Mouse (Mus musculus) CH12.LX (cell line): ENCODE data around the gene Mettl1. TPM values are rescaled to one million over a fixed set of nuclear protein-coding genes. Genes with fewer than 3 reads are reported as not detected.

Source experiments
- DNase-seq: peaks from one replicate; pipeline ENCODE4 v3.0.0-alpha.2; 2013; ENCODE audit errors: extremely low read depth
- H3K27ac ChIP-seq: 2 replicates; pipeline ENCODE4 v1.5.1; 2012; ENCODE audit warnings: low read depth, mild to moderate bottlenecking, control low read depth, moderate library complexity; ENCODE audit not compliant: insufficient read depth
- H3K27me3 ChIP-seq: replicated peaks from 2 replicates; pipeline ENCODE3; 2012; ENCODE audit warnings: inconsistent platforms
- H3K36me3 ChIP-seq, 2 experiments: replicated peaks in 1 of 2; 2 replicates each; pipeline versions ENCODE3 to v1.6.1; 2012; ENCODE audit warnings: inconsistent platforms in 1 of 2, low read length in 1 of 2, mild to moderate bottlenecking in 1 of 2, mixed read lengths in 1 of 2, moderate library complexity in 1 of 2; ENCODE audit not compliant: control insufficient read depth in 1 of 2, insufficient read depth in 1 of 2
- H3K4me1 ChIP-seq, 2 experiments: 2 replicates each; pipeline ENCODE4 v1.6.1; 2012; ENCODE audit warnings: inconsistent platforms in 1 of 2, moderate library complexity in 1 of 2; ENCODE audit not compliant: insufficient read depth in 2 of 2, control insufficient read depth in 1 of 2
- H3K4me2 ChIP-seq: 2 replicates; pipeline ENCODE4 v1.6.1; 2012; ENCODE audit warnings: low read depth, mild to moderate bottlenecking, control low read depth; ENCODE audit not compliant: poor library complexity, insufficient read depth, severe bottlenecking
- H3K4me3 ChIP-seq, 3 experiments: fragments of 150-350 bp in 1 of 3; sonication (generic) in 1 of 3; replicated peaks in 1 of 3; 2 replicates each; pipeline versions ENCODE3 to v1.5.1; 2011 to 2012; ENCODE audit warnings: low read depth in 2 of 3, low read length in 2 of 3, mild to moderate bottlenecking in 2 of 3, moderate library complexity in 2 of 3, control low read depth in 1 of 3, improper control_type of control experiment in 1 of 3, inconsistent platforms in 1 of 3, mixed read lengths in 1 of 3; ENCODE audit not compliant: poor library complexity in 1 of 3
- H3K79me2 ChIP-seq: replicated peaks from 2 replicates; pipeline ENCODE4 v1.6.1; 2012; ENCODE audit warnings: mild to moderate bottlenecking, moderate library complexity; ENCODE audit not compliant: control insufficient read depth, poor library complexity, insufficient read depth, severe bottlenecking; ENCODE audit errors: extremely low read depth
- H3K9ac ChIP-seq: 2 replicates; pipeline ENCODE4 v1.6.1; 2012; ENCODE audit warnings: low read depth, mild to moderate bottlenecking, control low read depth, moderate library complexity; ENCODE audit not compliant: insufficient read depth
- H3K9me3 ChIP-seq: replicated peaks from 2 replicates; pipeline ENCODE3; 2012; ENCODE audit warnings: low read length, inconsistent platforms, mixed read lengths
- BHLHE40 ChIP-seq: IDR thresholded peaks from 2 replicates; pipeline ENCODE4 v1.6.1; 2011; ENCODE audit warnings: mild to moderate bottlenecking, low read depth, low read length, improper control_type of control experiment
- CHD1 ChIP-seq: IDR thresholded peaks from 2 replicates; pipeline ENCODE4 v1.6.1; 2012; ENCODE audit warnings: low read depth, low read length, improper control_type of control experiment, inconsistent platforms
- CTCF ChIP-seq, 2 experiments: IDR thresholded peaks in 1 of 2; conservative IDR thresholded peaks in 1 of 2; 2 replicates each; pipeline ENCODE4 v1.5.1; 2011 to 2012; ENCODE audit warnings: low read depth in 2 of 2, low read length in 2 of 2, improper control_type of control experiment in 1 of 2, inconsistent platforms in 1 of 2, mild to moderate bottlenecking in 1 of 2, moderate library complexity in 1 of 2
- E2F4 ChIP-seq: IDR thresholded peaks from 2 replicates; pipeline ENCODE4 v1.6.1; 2011; ENCODE audit warnings: low read depth, low read length, improper control_type of control experiment; ENCODE audit not compliant: insufficient replicate concordance
- EP300 ChIP-seq: IDR thresholded peaks from 2 replicates; pipeline ENCODE4 v1.6.1; 2011; ENCODE audit warnings: low read length, improper control_type of control experiment
- GABPA ChIP-seq: IDR thresholded peaks from 2 replicates; pipeline ENCODE4 v1.6.1; 2012; ENCODE audit warnings: low read depth, low read length, improper control_type of control experiment, inconsistent platforms; ENCODE audit not compliant: insufficient replicate concordance
- IRF4 ChIP-seq: IDR thresholded peaks from 2 replicates; pipeline ENCODE4 v1.6.1; 2014; ENCODE audit warnings: low read depth, mild to moderate bottlenecking, inconsistent platforms, low read length, improper control_type of control experiment
- KAT2A ChIP-seq: IDR thresholded peaks from 2 replicates; pipeline ENCODE4 v1.6.1; 2012; ENCODE audit warnings: low read length, improper control_type of control experiment, inconsistent platforms; ENCODE audit not compliant: insufficient replicate concordance
- MAFK ChIP-seq: IDR thresholded peaks from 2 replicates; pipeline ENCODE4 v1.6.1; 2011; ENCODE audit warnings: low read length, improper control_type of control experiment; ENCODE audit not compliant: insufficient replicate concordance
- MAX ChIP-seq: IDR thresholded peaks from 2 replicates; pipeline ENCODE4 v1.6.1; 2011; ENCODE audit warnings: low read length, improper control_type of control experiment
- MAZ ChIP-seq: IDR thresholded peaks from 2 replicates; pipeline ENCODE4 v1.6.1; 2012; ENCODE audit warnings: low read depth, mild to moderate bottlenecking, inconsistent platforms, low read length, improper control_type of control experiment, moderate library complexity
- MEF2A ChIP-seq: IDR thresholded peaks from 2 replicates; pipeline ENCODE4 v1.6.1; 2014; ENCODE audit warnings: low read depth, mild to moderate bottlenecking, inconsistent platforms, low read length, improper control_type of control experiment, borderline replicate concordance
- MXI1 ChIP-seq: IDR thresholded peaks from 2 replicates; pipeline ENCODE4 v1.6.1; 2011; ENCODE audit warnings: mild to moderate bottlenecking, low read depth, low read length, improper control_type of control experiment
- MYC ChIP-seq: IDR thresholded peaks from 2 replicates; pipeline ENCODE4 v1.6.1; 2011; ENCODE audit warnings: low read depth, mild to moderate bottlenecking, improper control_type of control experiment, low read length
- NRF1 ChIP-seq: IDR thresholded peaks from 2 replicates; pipeline ENCODE4 v1.6.1; 2014; ENCODE audit warnings: low read depth, mild to moderate bottlenecking, inconsistent platforms, low read length, improper control_type of control experiment, moderate library complexity
- PAX5 ChIP-seq: IDR thresholded peaks from 2 replicates; pipeline ENCODE4 v1.6.1; 2012; ENCODE audit warnings: low read length, inconsistent platforms, mixed read lengths
- POLR2AphosphoS2 ChIP-seq: IDR thresholded peaks from 2 replicates; pipeline ENCODE4 v1.6.1; 2011; ENCODE audit warnings: low read depth, low read length, improper control_type of control experiment
- SMC3 ChIP-seq: IDR thresholded peaks from 2 replicates; pipeline ENCODE4 v1.6.1; 2011; ENCODE audit warnings: low read depth, low read length, improper control_type of control experiment
- TBP ChIP-seq: conservative IDR thresholded peaks from 2 replicates; pipeline ENCODE4 v1.6.1; 2011; ENCODE audit warnings: low read depth, low read length, improper control_type of control experiment
- TCF12 ChIP-seq: IDR thresholded peaks from 2 replicates; pipeline ENCODE4 v1.6.1; 2014; ENCODE audit warnings: low read depth, mild to moderate bottlenecking, inconsistent platforms, low read length, improper control_type of control experiment
- USF2 ChIP-seq: conservative IDR thresholded peaks from 2 replicates; pipeline ENCODE4 v1.6.1; 2011; ENCODE audit warnings: low read depth, low read length, improper control_type of control experiment
- ZC3H11A ChIP-seq: IDR thresholded peaks from 2 replicates; pipeline ENCODE4 v1.6.1; 2012; ENCODE audit warnings: low read depth, mild to moderate bottlenecking, inconsistent platforms, low read length, improper control_type of control experiment
- ZKSCAN1 ChIP-seq: IDR thresholded peaks from 2 replicates; pipeline ENCODE4 v1.6.1; 2012; ENCODE audit warnings: low read depth, inconsistent platforms, low read length, improper control_type of control experiment, borderline replicate concordance
- ZNF384 ChIP-seq: IDR thresholded peaks from 2 replicates; pipeline ENCODE4 v1.6.1; 2012; ENCODE audit warnings: low read depth, low read length, improper control_type of control experiment, inconsistent platforms
- dilution Hi-C: fragments of 300-500 bp; cut with MboI; formaldehyde crosslinking; loops from 2 replicates; pipeline ENCODE4 v1.14.3; 2020; ENCODE audit warnings: low sequenced_read_pairs; ENCODE audit not compliant: extremely low pct_unique_long_range_greater_than_20kb, extremely low pct_ligation_motif_present
- in situ Hi-C: fragments of 300-500 bp; cut with MboI; formaldehyde crosslinking; loops from 3 replicates; pipeline ENCODE4 v1.14.3; 2019; ENCODE audit warnings: low sequenced_read_pairs, low pct_ligation_motif_present, low pct_unique_long_range_greater_than_20kb, mixed read lengths
- polyA plus RNA-seq: library from polyadenylated mRNA; unstranded; fragments of >175 nt; gene quantifications from 2 replicates; pipeline ENCODE4 v1.2.1, GENCODE M21; 2012; ENCODE audit warnings: low read depth; ENCODE audit not compliant: insufficient read length
- total RNA-seq, 2 experiments: library from RNA; depleted of rRNA; stranded (reverse); fragments of 300-350 nt in 1 of 2; fragments of >200 nt in 1 of 2; gene quantifications; 2 replicates each; pipeline ENCODE4 v1.2.3; 2012 to 2014

Mettl1 gene
- total and polyA plus RNA-seq, 3 experiments: 21.6 to 49.4 (median 28.4) TPM

GRCm38 (mm10) chr10:127075080-127075479 lies 33.9 kb downstream of the Mettl1 start, which contains the start of gene Agap2 (continued):
- no peak for TF ChIP-seq GABPA
- TF ChIP-seq SMC3: peak; percentile 54
- no peak for TF ChIP-seq TBP
- no peak for TF ChIP-seq E2F4
- no peak for TF ChIP-seq MAFK
- no peak for TF ChIP-seq PAX5
- TF ChIP-seq POLR2AphosphoS2: no peak
- TF ChIP-seq TCF12: peak; percentile 52; the same call in 1 of the 2 replicates
- TF ChIP-seq CHD1: no peak
- TF ChIP-seq, all 38 proteins: peak for 14

DNA sequence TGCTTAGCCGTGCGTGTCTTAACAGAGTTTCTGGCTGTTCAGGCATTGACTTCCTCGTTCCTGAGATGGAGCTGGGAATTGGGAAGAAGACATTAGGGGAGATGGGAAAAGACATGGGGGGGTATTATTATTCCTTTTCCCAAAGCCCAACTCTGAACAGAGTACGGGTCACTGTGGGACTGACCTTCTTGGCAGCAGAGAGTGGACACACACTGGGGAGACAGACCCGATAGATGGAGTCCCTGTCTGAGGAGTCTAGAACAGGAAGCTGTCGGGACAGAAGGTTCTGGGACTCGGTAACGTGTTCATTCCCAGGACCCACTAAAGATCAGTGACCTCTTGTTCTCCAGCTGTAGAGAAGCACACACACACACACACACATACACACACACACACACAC lies 34.4 kb downstream of the Mettl1 start:
- peak overlapping the region; percentile 25; the same call in 1 of the 2 replicates for H3K27ac ChIP-seq
- in situ Hi-C loops: no loop called here
- no peaks in the 10 kb centered on the region for H3K27me3 ChIP-seq
- peaks cover 9% of the 10 kb centered on the region for H3K79me2 ChIP-seq
- no peaks in the 10 kb centered on the region for H3K9me3 ChIP-seq
- H3K9ac ChIP-seq: peak overlapping the region; percentile 59
- H3K4me2 ChIP-seq: peak overlapping the region; percentile 59
- peaks cover 12 to 31% of the 10 kb centered on the region in 2 experiments for H3K36me3 ChIP-seq
- TF ChIP-seq KAT2A (no peak), MXI1 (no peak; the same call in 1 of the 2 replicates), ZKSCAN1 (no peak), IRF4 (no peak), BHLHE40 (no peak), MAX (no peak), PAX5 (no peak), MAZ (no peak), TBP (no peak), ZC3H11A (no peak), USF2 (no peak), EP300 (no peak), E2F4 (no peak), MEF2A (no peak), CTCF (conservative IDR thresholded peaks at IDR 0.05 in 1 of 2, IDR thresholded peaks at IDR 0.05 in 1 of 2; ENCODE audit: low read depth in 2 of 2, low read length in 2 of 2) (no peak), MYC (no peak), NRF1 (no peak), ZNF384 (no peak)
- dilution Hi-C loops: no loop called here
- H3K4me3 ChIP-seq: peak overlapping the region; percentile 68 to 88 (median 77)
- peaks cover 9 to 27% of the 10 kb centered on the region in 2 experiments; a peak in 3 of 4 replicates for H3K4me1 ChIP-seq
- no peak for DNase-seq
